Mouse (Mus musculus) inflammation-experienced regulatory T-cells, adult 6 months (primary cell): ENCODE measurements around the gene Spo11. TPM values are rescaled to one million over a fixed set of nuclear protein-coding genes. Genes with fewer than 3 reads are reported as not detected.
A peak's percentile ranks its signal among the peaks of the same experiment; 100 is the strongest.

Experiments
- ATAC-seq: one replicate; pipeline ENCODE4 v1.8.0; 2017
- polyA plus RNA-seq, 3 experiments: library from polyadenylated mRNA; unstranded; fragments of 100-300 nt; shearing (Covaris generic); gene quantifications; one replicate each; pipeline ENCODE4 v1.2.1; 2017

Spo11 gene
- polyA plus RNA-seq, 3 experiments from 2014 or later, result 4.6 to 6.3 (median 6.0) TPM

- no peak for ATAC-seq
Measured at GRCm38 (mm10) chr2:173010220-173010717, 32.8 kb downstream of the Spo11 start.

- ATAC-seq, result no peak
Measured at GRCm38 (mm10) chr2:173011440-173011839, 33.9 kb downstream of the Spo11 start.

GRCm38 (mm10) chr2:173014741-173015287 is 37.3 kb downstream of the Spo11 start:
- ATAC-seq, result no peak

- peak; percentile 72 for ATAC-seq
Measured at GRCm38 (mm10) chr2:173017940-173018339, 40.4 kb downstream of the Spo11 start.

GRCm38 (mm10) chr2:173018618-173019017 is 41.1 kb downstream of the Spo11 start:
- ATAC-seq, result no peak

- ATAC-seq, result peak; percentile 8
Measured at GRCm38 (mm10) chr2:173019322-173019721, 41.8 kb downstream of the Spo11 start.

GRCm38 (mm10) chr2:173019790-173020189 is 42.3 kb downstream of the Spo11 start:
- ATAC-seq, result peak; percentile 49

GRCm38 (mm10) chr2:173020430-173020829 is 42.9 kb downstream of the Spo11 start, which contains the start of gene Rbm38:
TSS of gene Rbm38 (plus strand) at chr2:173020498.
- no peak for ATAC-seq

GRCm38 (mm10) chr2:173021633-173022055 is 44.1 kb downstream of the Spo11 start:
- ATAC-seq, result peak; percentile 46

GRCm38 (mm10) chr2:173022056-173022681 is 44.7 kb downstream of the Spo11 start:
- ATAC-seq, result no peak

GRCm38 (mm10) chr2:173022813-173023212 is 45.3 kb downstream of the Spo11 start:
- ATAC-seq, result no peak

- peak; percentile 25 for ATAC-seq
Measured at GRCm38 (mm10) chr2:173023371-173023851, 45.9 kb downstream of the Spo11 start.

- no peak for ATAC-seq
Measured at GRCm38 (mm10) chr2:173023966-173024365, 46.5 kb downstream of the Spo11 start.

GRCm38 (mm10) chr2:173024392-173024791 is 46.9 kb downstream of the Spo11 start:
- no peak for ATAC-seq

- no peak for ATAC-seq
Measured at GRCm38 (mm10) chr2:173024938-173025337, 47.4 kb downstream of the Spo11 start.

- ATAC-seq, result no peak
Measured at GRCm38 (mm10) chr2:173026286-173026685, 48.8 kb downstream of the Spo11 start.

GRCm38 (mm10) chr2:173026688-173027131 is 49.2 kb downstream of the Spo11 start:
- ATAC-seq, result peak; percentile 70

GRCm38 (mm10) chr2:173027169-173027823 is 49.8 kb downstream of the Spo11 start:
- ATAC-seq, result no peak

GRCm38 (mm10) chr2:173027824-173028495 is 50.5 kb downstream of the Spo11 start:
- ATAC-seq, result no peak

- no peak for ATAC-seq
Measured at GRCm38 (mm10) chr2:173028508-173029031, 51.1 kb downstream of the Spo11 start.

- peak; percentile 18 for ATAC-seq
Measured at GRCm38 (mm10) chr2:173030591-173031338, 53.3 kb downstream of the Spo11 start.

GRCm38 (mm10) chr2:173033531-173033930 is 56.0 kb downstream of the Spo11 start:
- no peak for ATAC-seq
